Mouse (Mus musculus): ENCODE measurements around the gene Masp1. TPM values are rescaled to one million over a fixed set of nuclear protein-coding genes. Genes with fewer than 3 reads are reported as not detected.

The Masp1 gene
- polyA plus RNA-seq, 1 experiment from 2014 or later, result 2.5 TPM

DNA sequence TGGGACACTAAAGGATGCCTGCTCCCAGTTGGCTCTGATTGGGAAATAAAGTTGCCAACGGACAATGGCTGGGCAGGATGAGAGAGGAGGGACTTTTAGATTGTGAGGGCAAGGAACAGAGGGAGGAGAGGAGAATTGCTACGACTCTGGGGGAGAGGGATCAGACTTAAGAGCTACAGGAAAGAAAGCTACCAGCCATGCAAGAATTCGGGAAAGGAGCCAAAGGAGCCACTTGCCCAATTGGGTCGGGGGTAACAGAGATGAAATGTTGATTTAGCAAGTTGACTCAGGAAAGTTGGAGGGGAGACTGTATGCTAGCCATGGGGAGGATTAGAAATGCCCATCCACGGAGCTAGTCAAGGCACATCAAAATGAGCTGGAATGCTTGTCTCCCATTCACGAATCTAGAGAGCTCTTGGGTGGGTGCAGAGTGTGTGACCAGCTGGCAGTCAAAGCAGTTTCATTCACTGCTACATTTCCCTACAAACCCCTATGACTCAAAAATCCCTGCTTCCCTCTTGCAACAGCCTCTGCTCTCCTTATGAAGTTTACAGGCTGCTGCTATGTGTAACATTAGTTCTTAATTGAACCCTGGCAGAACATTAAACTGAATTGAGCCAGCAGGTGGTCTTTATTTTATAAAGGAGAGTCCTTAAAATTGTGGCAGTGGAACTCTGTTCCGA, 61.6 kb downstream of the Masp1 start:
- no peaks in the 10 kb centered on the region for H3K36me3 ChIP-seq (ENCODE audit: insufficient read depth)
- H3K9ac ChIP-seq, result no peak overlapping the region
- H3K4me2 ChIP-seq, result no peak overlapping the region
- no peak for TF ChIP-seq CTCF (IDR thresholded peaks at IDR 0.05; ENCODE audit: low read depth)
- WGBS, result 41% methylated on average over 7 of the region's 7 CpGs
- H3K4me3 ChIP-seq (ENCODE audit: low read depth, low read length), result no peak overlapping the region
- peak; percentile 21 for DNase-seq
- peaks cover 5% of the 10 kb centered on the region for H3K4me1 ChIP-seq (ENCODE audit: insufficient read depth)
- H3K27ac ChIP-seq (ENCODE audit: low read depth), result no peak overlapping the region
- H3K27me3 ChIP-seq (ENCODE audit: insufficient read depth, low read length), result no peaks in the 10 kb centered on the region
- no peak for ATAC-seq (ENCODE audit: insufficient read depth)
- H3K9me3 ChIP-seq (ENCODE audit: low read depth, low read length), result no peaks in the 10 kb centered on the region

DNA sequence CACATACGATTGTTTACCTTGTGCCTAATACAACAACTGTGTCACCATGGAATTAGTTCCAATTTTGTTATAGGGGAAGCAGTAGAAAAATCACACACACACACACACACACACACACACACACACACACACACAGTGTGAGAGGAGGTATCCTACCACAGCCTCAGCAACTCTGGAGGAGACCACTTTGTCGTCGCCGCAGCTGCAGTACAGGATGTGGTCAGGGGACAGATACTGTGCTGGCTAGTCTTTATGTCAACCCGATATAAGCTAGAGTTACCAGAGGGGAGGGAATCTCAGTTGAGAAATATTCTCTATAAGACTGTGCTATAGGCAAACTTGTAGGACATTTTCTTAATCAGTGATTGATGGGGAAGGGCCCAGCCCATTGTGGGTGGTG, 63.3 kb downstream of the Masp1 start:
- H3K4me2 ChIP-seq, result no peak overlapping the region
- no peaks in the 10 kb centered on the region for H3K27me3 ChIP-seq (ENCODE audit: insufficient read depth, low read length)
- no peak for ATAC-seq (ENCODE audit: insufficient read depth)
- peaks cover 5% of the 10 kb centered on the region for H3K4me1 ChIP-seq (ENCODE audit: insufficient read depth)
- H3K9me3 ChIP-seq (ENCODE audit: low read depth, low read length), result no peaks in the 10 kb centered on the region
- no peak for TF ChIP-seq CTCF (IDR thresholded peaks at IDR 0.05; ENCODE audit: low read depth)
- 87% methylated on average over 5 of the region's 5 CpGs for WGBS
- H3K9ac ChIP-seq, result no peak overlapping the region
- H3K36me3 ChIP-seq (ENCODE audit: insufficient read depth), result no peaks in the 10 kb centered on the region
- DNase-seq, result no peak
- no peak overlapping the region for H3K4me3 ChIP-seq (ENCODE audit: low read depth, low read length)
- no peak overlapping the region for H3K27ac ChIP-seq (ENCODE audit: low read depth)

DNA sequence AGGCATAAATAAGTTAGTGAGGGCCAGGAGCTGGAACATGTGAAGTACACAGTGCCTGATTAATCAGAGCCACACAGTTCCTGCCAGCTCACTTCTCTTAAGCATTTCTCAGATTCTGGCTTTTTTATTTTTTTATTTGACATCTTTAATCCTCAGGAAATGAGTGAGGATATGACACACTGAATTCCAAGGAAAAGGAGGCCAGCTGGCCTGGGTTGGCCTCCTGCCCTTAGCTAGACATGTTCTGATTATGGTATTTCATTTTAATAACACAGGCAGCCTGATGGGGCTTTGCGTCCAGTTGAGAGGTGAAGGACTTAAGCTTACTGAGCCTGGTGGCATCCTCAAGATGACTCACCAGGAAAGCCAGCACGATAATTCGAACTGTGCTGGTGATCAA, 64.1 kb downstream of the Masp1 start:
- H3K9ac ChIP-seq, result no peak overlapping the region
- no peaks in the 10 kb centered on the region for H3K27me3 ChIP-seq (ENCODE audit: insufficient read depth, low read length)
- no peak overlapping the region for H3K27ac ChIP-seq (ENCODE audit: low read depth)
- H3K9me3 ChIP-seq (ENCODE audit: low read depth, low read length), result no peaks in the 10 kb centered on the region
- ATAC-seq (ENCODE audit: insufficient read depth) (peak; percentile 59), DNase-seq (peak; percentile 78)
- no peaks in the 10 kb centered on the region for H3K36me3 ChIP-seq (ENCODE audit: insufficient read depth)
- no peak overlapping the region for H3K4me3 ChIP-seq (ENCODE audit: low read depth, low read length)
- TF ChIP-seq CTCF (IDR thresholded peaks at IDR 0.05; ENCODE audit: low read depth), result no peak
- peaks cover 5% of the 10 kb centered on the region for H3K4me1 ChIP-seq (ENCODE audit: insufficient read depth)
- no peak overlapping the region for H3K4me2 ChIP-seq
- WGBS, result 50% methylated on average over 3 of the region's 3 CpGs

DNA sequence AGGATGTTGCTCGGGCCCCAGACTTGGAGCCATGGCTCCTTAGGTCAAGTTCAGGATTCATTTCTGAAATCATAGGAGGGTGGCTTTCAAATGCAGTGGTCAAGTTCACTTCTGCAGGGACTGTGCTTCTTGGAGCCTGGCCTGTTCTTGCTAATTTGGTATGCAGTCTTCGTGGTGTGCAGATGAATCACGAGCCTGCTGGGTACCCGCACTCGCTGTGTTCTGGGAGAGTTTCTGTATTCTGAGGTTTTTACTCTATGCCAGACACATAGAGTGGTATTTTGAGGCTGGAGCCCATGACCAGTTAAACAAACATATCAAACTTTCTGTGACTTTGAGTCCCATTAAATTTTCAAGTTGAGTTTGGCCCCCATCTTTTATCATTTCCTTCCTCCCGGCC, 66.2 kb downstream of the Masp1 start:
- H3K4me3 ChIP-seq (ENCODE audit: low read depth, low read length), result no peak overlapping the region
- 81% methylated on average over 6 of the region's 6 CpGs for WGBS
- H3K27me3 ChIP-seq (ENCODE audit: insufficient read depth, low read length), result no peaks in the 10 kb centered on the region
- no peak overlapping the region for H3K27ac ChIP-seq (ENCODE audit: low read depth)
- no peaks in the 10 kb centered on the region for H3K36me3 ChIP-seq (ENCODE audit: insufficient read depth)
- peaks cover 5% of the 10 kb centered on the region for H3K4me1 ChIP-seq (ENCODE audit: insufficient read depth)
- H3K4me2 ChIP-seq, result no peak overlapping the region
- H3K9me3 ChIP-seq (ENCODE audit: low read depth, low read length), result no peaks in the 10 kb centered on the region
- TF ChIP-seq CTCF (IDR thresholded peaks at IDR 0.05; ENCODE audit: low read depth), result no peak
- DNase-seq, result no peak
- no peak for ATAC-seq (ENCODE audit: insufficient read depth)
- H3K9ac ChIP-seq, result no peak overlapping the region

DNA sequence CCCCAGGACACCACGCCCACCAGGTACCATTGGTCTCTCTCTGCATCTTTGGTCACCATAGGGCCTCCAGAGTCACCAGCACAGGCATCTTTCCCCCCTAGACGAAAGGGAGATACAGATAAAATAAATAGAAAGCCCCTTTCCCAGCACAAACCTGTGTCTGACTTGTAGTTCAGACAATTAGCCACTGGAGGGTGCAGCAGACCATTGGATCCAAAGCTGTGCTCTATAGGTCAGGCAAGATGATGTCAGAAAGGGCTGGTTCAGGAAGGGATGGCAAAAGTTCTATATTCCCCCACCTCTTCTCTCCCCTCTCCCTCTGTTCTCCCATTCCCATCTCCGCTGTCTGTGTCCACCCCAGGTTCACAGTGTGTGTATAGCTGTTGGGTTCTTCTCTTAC, 68.1 kb downstream of the Masp1 start:
- peak; percentile 68; the same call in 1 of the 2 replicates for ATAC-seq (ENCODE audit: insufficient read depth)
- Histone ChIP-seq H3K27ac (ENCODE audit: low read depth) (no peak overlapping the region), H3K36me3 (ENCODE audit: insufficient read depth) (no peaks in the 10 kb centered on the region), H3K27me3 (ENCODE audit: insufficient read depth, low read length) (no peaks in the 10 kb centered on the region), H3K9ac (no peak overlapping the region), H3K9me3 (ENCODE audit: low read depth, low read length) (no peaks in the 10 kb centered on the region), H3K4me3 (ENCODE audit: low read depth, low read length) (no peak overlapping the region), H3K4me1 (ENCODE audit: insufficient read depth) (peaks cover 5% of the 10 kb centered on the region), H3K4me2 (no peak overlapping the region)
- peak; percentile 91 for TF ChIP-seq CTCF (IDR thresholded peaks at IDR 0.05; ENCODE audit: low read depth)
- peak; percentile 87 for DNase-seq
- 17% methylated on average over 3 of the region's 3 CpGs for WGBS

DNA sequence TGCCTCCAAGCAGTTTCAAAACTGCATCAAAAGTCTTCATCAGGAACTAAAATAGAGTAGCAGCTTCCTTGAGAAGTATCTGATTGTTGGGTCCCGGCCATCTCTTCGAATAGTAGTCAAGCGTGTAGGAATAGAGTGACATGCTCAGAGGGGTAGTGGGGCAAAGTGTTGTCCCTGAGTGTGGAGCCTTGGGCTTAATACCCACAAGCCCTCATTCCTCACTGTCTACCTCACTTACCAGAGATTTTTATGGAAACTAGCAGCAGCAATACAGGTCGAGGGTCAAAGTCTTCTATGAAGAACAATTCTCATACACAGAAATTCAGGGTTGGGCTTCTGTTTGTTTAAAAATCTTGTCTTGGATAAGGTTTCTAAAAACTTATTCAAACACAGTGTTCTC, 69.8 kb downstream of the Masp1 start:
- WGBS, result 86% methylated on average over 4 of the region's 4 CpGs
- H3K4me3 ChIP-seq (ENCODE audit: low read depth, low read length), result no peak overlapping the region
- no peak for TF ChIP-seq CTCF (IDR thresholded peaks at IDR 0.05; ENCODE audit: low read depth)
- H3K9me3 ChIP-seq (ENCODE audit: low read depth, low read length), result no peaks in the 10 kb centered on the region
- H3K27me3 ChIP-seq (ENCODE audit: insufficient read depth, low read length), result no peaks in the 10 kb centered on the region
- H3K9ac ChIP-seq, result no peak overlapping the region
- DNase-seq (no peak), ATAC-seq (ENCODE audit: insufficient read depth) (no peak)
- H3K4me2 ChIP-seq, result no peak overlapping the region
- H3K27ac ChIP-seq (ENCODE audit: low read depth), result no peak overlapping the region
- H3K36me3 ChIP-seq (ENCODE audit: insufficient read depth), result no peaks in the 10 kb centered on the region
- H3K4me1 ChIP-seq (ENCODE audit: insufficient read depth), result no peaks in the 10 kb centered on the region

DNA sequence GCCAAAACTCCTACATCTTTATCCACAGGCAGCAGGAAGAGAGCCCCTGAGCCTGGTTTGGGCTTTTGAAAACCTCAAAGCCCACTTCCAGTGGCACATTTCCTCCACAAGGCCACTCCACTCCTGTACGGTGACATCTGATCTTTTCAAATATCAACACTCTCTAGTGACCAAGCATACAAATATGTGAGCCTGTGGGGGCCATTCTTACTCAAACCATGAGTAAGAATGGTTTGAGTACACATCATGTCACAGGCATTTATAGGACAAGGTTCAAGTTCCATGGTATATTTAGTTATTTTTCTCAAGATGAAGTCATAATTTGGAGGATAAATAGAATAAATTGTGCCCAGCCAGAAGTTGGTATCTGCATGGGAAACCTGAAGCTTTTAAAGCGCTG, 70.7 kb downstream of the Masp1 start:
- 66% methylated on average over 2 of the region's 2 CpGs for WGBS
- no peak for ATAC-seq (ENCODE audit: insufficient read depth)
- H3K27ac ChIP-seq (ENCODE audit: low read depth), result no peak overlapping the region

More for the DNA sequence above, 70.7 kb downstream of the Masp1 start:
- Histone ChIP-seq H3K36me3 (ENCODE audit: insufficient read depth) (no peaks in the 10 kb centered on the region), H3K27me3 (ENCODE audit: insufficient read depth, low read length) (no peaks in the 10 kb centered on the region), H3K4me2 (no peak overlapping the region), H3K9ac (no peak overlapping the region), H3K4me3 (ENCODE audit: low read depth, low read length) (no peak overlapping the region), H3K4me1 (ENCODE audit: insufficient read depth) (no peaks in the 10 kb centered on the region), H3K9me3 (ENCODE audit: low read depth, low read length) (no peaks in the 10 kb centered on the region)
- TF ChIP-seq CTCF (IDR thresholded peaks at IDR 0.05; ENCODE audit: low read depth), result no peak
- DNase-seq, result no peak

Measured in lung, embryonic 14.5 days (tissue).